Mouse (Mus musculus) testis, adult 10 weeks (tissue): ENCODE results near the gene Tmc1. TPM values are rescaled to one million over a fixed set of nuclear protein-coding genes. Genes with fewer than 3 reads are reported as not detected.

Source experiments
- polyA plus RNA-seq: library from polyadenylated mRNA; stranded (reverse); fragments of 350-450 nt; fragmentation: Illumina TruSeq; extraction: RNeasy Lipid Tissue Mini Kit (QIAGEN cat#74804); gene quantifications from one replicate; pipeline ENCODE4 v1.2.3, GENCODE M21; 2014; ENCODE audit warnings: low read depth, low replicate concordance

The Tmc1 gene
- polyA plus RNA-seq = 15.5 TPM

GRCm38 (mm10) chr19:20953874-20954273, at the start of gene Tmc1:
Tmc1 (minus strand) TSS chr19:20954202.

Other genes starting within 250 kb of the Tmc1 start
- gene Aldh1a7, start 226.6 kb downstream of the Tmc1 start, polyA plus RNA-seq = 24.8 TPM